ENCODE assay signal across 19 mouse cellular contexts in the genomic region with DNA sequence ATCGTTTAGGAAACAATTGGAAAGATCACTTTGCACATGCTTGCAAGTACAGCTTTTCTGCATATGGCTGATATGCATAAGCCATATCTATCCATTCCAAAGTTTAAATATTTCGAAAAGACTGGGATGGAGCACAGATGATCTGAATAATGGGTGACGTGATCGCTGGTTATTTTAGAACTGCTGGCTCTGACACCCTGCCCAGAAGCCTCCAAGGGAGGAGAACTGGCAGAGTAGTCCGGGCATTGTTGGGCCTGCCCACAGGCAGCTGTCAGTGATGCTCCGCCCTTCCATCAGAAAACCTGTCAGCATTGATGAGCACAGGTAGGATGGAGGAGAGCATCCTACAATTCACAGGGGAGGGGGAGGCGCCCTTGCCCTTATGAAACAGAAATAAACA. TPM values are rescaled to one million over a fixed set of nuclear protein-coding genes. Genes with fewer than 3 reads are reported as not detected.
DNase-seq lines count a peak whose midpoint lies in the region; ATAC-seq lines count a peak whose summit lies in the region.
"Had no signal": no experiment of that assay in that cellular context is flagged by ENCODE, and none has a peak within 500 bp of the region (broad histone marks: within the 10 kb centered on the region; RNA-seq: fewer than 3 reads in every experiment).

No protein-coding gene starts in this region.

- intact Hi-C loops in heart, postnatal 25 days (cut with DNase I) = no loop called here

- H3K36me3 ChIP-seq in heart, embryonic 15.5 days = no peaks in the 10 kb centered on the region
- H3K36me3 ChIP-seq: hindbrain, embryonic 15.5 days; neural tube, embryonic 13.5 days had no signal

- H3K27me3 ChIP-seq in heart, embryonic 15.5 days = no peaks in the 10 kb centered on the region
- H3K27me3 ChIP-seq: hindbrain, embryonic 15.5 days; liver, embryonic 13.5 days; neural tube, embryonic 13.5 days had no signal

- peaks cover 31% of the 10 kb centered on the region for H3K4me1 ChIP-seq in heart, embryonic 15.5 days (replicated peaks)

- 66% methylated on average over 7 of the region's 7 CpGs for WGBS in heart, embryonic 15.5 days

- no peak overlapping the region for H3K9ac ChIP-seq in heart, embryonic 15.5 days
- H3K9ac ChIP-seq: hindbrain, embryonic 15.5 days; liver, embryonic 13.5 days; neural tube, embryonic 13.5 days had no signal

- no peaks in the 10 kb centered on the region for H3K9me3 ChIP-seq in heart, embryonic 15.5 days (replicated peaks)
- H3K9me3 ChIP-seq: hindbrain, embryonic 15.5 days; limb, embryonic 10.5 days; liver, embryonic 13.5 days; neural tube, embryonic 13.5 days had no signal

- no peak overlapping the region for H3K4me3 ChIP-seq in heart, embryonic 15.5 days
- H3K4me3 ChIP-seq: hindbrain, embryonic 15.5 days; limb, embryonic 10.5 days; liver, embryonic 13.5 days; neural tube, embryonic 13.5 days had no signal

- no peak; the same call in 1 of the 2 replicates for ATAC-seq in heart, embryonic 15.5 days (replicated peaks; ENCODE audit: insufficient number of reproducible peaks, insufficient read depth, low FRiP score, low read depth)
- ATAC-seq in monocyte, adult 5-6 weeks (replicated peaks; ENCODE audit: insufficient number of reproducible peaks, low FRiP score, low TSS enrichment, poor library complexity, severe bottlenecking) = no peak
- ATAC-seq: CD4-positive, CD25-positive, alpha-beta regulatory T cell, adult 4 months; intestine, postnatal 0 days had no signal

- H3K4me2 ChIP-seq in heart, embryonic 15.5 days = no peak overlapping the region
- H3K4me2 ChIP-seq: hindbrain, embryonic 15.5 days; liver, embryonic 13.5 days; neural tube, embryonic 13.5 days had no signal

- DNase-seq in heart, postnatal 25 days (ENCODE audit: low spot score) = no peak
- DNase-seq in layer of hippocampus, adult 18-20 months (ENCODE audit: low spot score in 2 of 2) = peak; percentile 60 to 79
- DNase-seq in layer of hippocampus, adult 9-11 months = peak; percentile 69
- peak; percentile 32 to 43 for DNase-seq in right cerebral cortex, postnatal 36 days (ENCODE audit: low spot score in 2 of 2)
- no peak for DNase-seq in urinary bladder, postnatal 25 days (ENCODE audit: low spot score)
- DNase-seq: adrenal gland, adult 2 months; cerebellum, adult 11-12 months; cerebellum, postnatal 36 days; kidney, postnatal 25 days; liver, embryonic 13.5 days had no signal

- H3K27ac ChIP-seq in heart, embryonic 15.5 days = peak overlapping the region; percentile 71
- H3K27ac ChIP-seq: hindbrain, embryonic 15.5 days; liver, embryonic 13.5 days; neural tube, embryonic 13.5 days had no signal

RNA-seq across cellular contexts. Expression of a gene that starts 41.1 kb away (rescaled TPM):
- 39.3 and 47.7 TPM in 2 replicates for polyA plus RNA-seq in heart, embryonic 15.5 days (2015; fragmentation: Nextera tagmentation; extraction: Ambion mirVana)
- 10 to 100 TPM; 25.3 to 26.7 TPM for total RNA-seq in heart, postnatal 25 days (2021)
- total RNA-seq in layer of hippocampus, adult 18-20 months (2021) = 1 to 10 TPM; 6.0 to 8.3 TPM
- total RNA-seq in monocyte, adult 5-6 weeks (2017) = not detected in 3 replicates
- total RNA-seq: granulocyte monocyte progenitor cell, adult 5-6 weeks; MEL had no signal
- polyA plus RNA-seq: CD4-positive, CD25-positive, alpha-beta regulatory T cell, adult 4 months had no signal

Comparison
In these comparisons a context has a peak if more than half of its experiments do, and no peak if none do; other contexts are left out.
1. DNase-seq: peak in layer of hippocampus, adult 18-20 months (2 of 2), layer of hippocampus, adult 9-11 months (single experiment) and right cerebral cortex, postnatal 36 days (2 of 2); none in heart, postnatal 25 days (single experiment) and urinary bladder, postnatal 25 days (single experiment).